ENCODE assay signal across 45 mouse cellular contexts in the genomic region with DNA sequence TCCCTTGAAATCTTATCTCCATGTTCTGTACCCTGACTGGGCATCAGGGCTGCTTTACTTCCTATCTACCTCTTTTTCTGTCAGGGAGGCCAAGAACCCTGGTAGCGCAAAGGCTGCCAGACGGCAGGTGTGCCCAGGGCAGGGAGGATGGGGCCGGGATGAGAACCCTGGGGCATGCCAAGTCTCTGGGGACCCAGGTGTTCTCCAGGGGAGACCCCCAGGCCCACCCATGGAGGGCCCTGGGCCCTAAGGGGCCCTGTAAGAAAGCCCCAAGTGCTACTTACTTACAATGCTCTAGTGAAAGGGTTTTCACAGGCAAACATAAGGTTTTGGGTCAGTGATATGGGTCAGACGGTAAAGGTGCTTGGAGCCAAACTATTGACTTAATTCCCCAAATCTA. TPM values are rescaled to one million over a fixed set of nuclear protein-coding genes. Genes with fewer than 3 reads are reported as not detected.
"Had no signal": no experiment of that assay in that cellular context is flagged by ENCODE, and none has a peak within 500 bp of the region (broad histone marks: within the 10 kb centered on the region; RNA-seq: fewer than 3 reads in every experiment).

No protein-coding gene starts in this region.

- H3K9me3 ChIP-seq: heart, embryonic 10.5 days; heart, embryonic 15.5 days; hindbrain, embryonic 10.5 days; hindbrain, embryonic 12.5 days; hindbrain, embryonic 13.5 days; hindbrain, embryonic 15.5 days; intestine, embryonic 15.5 days; kidney, embryonic 15.5 days had no signal

- H3K4me3 ChIP-seq: heart, embryonic 10.5 days; heart, embryonic 12.5 days; heart, embryonic 13.5 days; heart, embryonic 15.5 days; hindbrain, embryonic 10.5 days; hindbrain, embryonic 12.5 days; hindbrain, embryonic 13.5 days; hindbrain, embryonic 15.5 days; intestine, embryonic 15.5 days; kidney, embryonic 15.5 days; layer of hippocampus, adult 2 months; left cerebral cortex, adult 2 months had no signal

- H3K9ac ChIP-seq: heart, embryonic 12.5 days; heart, embryonic 13.5 days; heart, embryonic 15.5 days; hindbrain, embryonic 12.5 days; hindbrain, embryonic 13.5 days; hindbrain, embryonic 14.5 days; hindbrain, embryonic 15.5 days; intestine, embryonic 15.5 days; kidney, embryonic 15.5 days had no signal

- H3K36me3 ChIP-seq: heart, embryonic 10.5 days; heart, embryonic 12.5 days; heart, embryonic 13.5 days; heart, embryonic 15.5 days; hindbrain, embryonic 10.5 days; hindbrain, embryonic 12.5 days; hindbrain, embryonic 13.5 days; hindbrain, embryonic 15.5 days; intestine, embryonic 15.5 days; kidney, embryonic 15.5 days had no signal

- H3K4me2 ChIP-seq: heart, embryonic 11.5 days; heart, embryonic 12.5 days; heart, embryonic 13.5 days; heart, embryonic 15.5 days; hindbrain, embryonic 12.5 days; hindbrain, embryonic 13.5 days; hindbrain, embryonic 14.5 days; hindbrain, embryonic 15.5 days; intestine, embryonic 15.5 days; kidney, embryonic 15.5 days had no signal

- ATAC-seq: hindbrain, embryonic 16.5 days; hindbrain, postnatal 0 days; inflammation-experienced regulatory T-cells, adult 6 months; intestine, embryonic 15.5 days; intestine, postnatal 0 days had no signal

- H3K27me3 ChIP-seq: heart, embryonic 15.5 days; hindbrain, embryonic 12.5 days; hindbrain, embryonic 13.5 days; hindbrain, embryonic 15.5 days; intestine, embryonic 15.5 days; kidney, embryonic 15.5 days had no signal

- DNase-seq: heart, postnatal 10 days; heart, postnatal 14 days; heart, postnatal 36 days; heart, postnatal 4 days; kidney, adult 11 months; kidney, adult 18-20 months; kidney, adult 2 months; kidney, adult 8-10 months; kidney, adult 9 months; kidney, postnatal 10 days; kidney, postnatal 14 days; kidney, postnatal 25 days; kidney, postnatal 36 days; kidney, postnatal 4 days; layer of hippocampus, adult 9-11 months; layer of hippocampus, postnatal 36 days had no signal

- H3K27ac ChIP-seq: heart, embryonic 10.5 days; heart, embryonic 13.5 days; heart, embryonic 15.5 days; hindbrain, embryonic 10.5 days; hindbrain, embryonic 12.5 days; hindbrain, embryonic 13.5 days; hindbrain, embryonic 14.5 days; hindbrain, embryonic 15.5 days; hindbrain, postnatal 0 days; intestine, embryonic 15.5 days; kidney, embryonic 15.5 days; kidney, postnatal 0 days; layer of hippocampus, adult 2 months; left cerebral cortex, adult 2 months had no signal

- H3K4me1 ChIP-seq: heart, embryonic 10.5 days; heart, embryonic 12.5 days; heart, embryonic 13.5 days; heart, embryonic 15.5 days; hindbrain, embryonic 10.5 days; hindbrain, embryonic 12.5 days; hindbrain, embryonic 13.5 days; hindbrain, embryonic 15.5 days; intestine, embryonic 15.5 days; kidney, embryonic 15.5 days had no signal

RNA-seq across cellular contexts. Expression of gene Ccl22, which starts 3.7 kb away (rescaled TPM):
- total RNA-seq: heart, postnatal 10 days; heart, postnatal 25 days; heart, postnatal 36 days; heart, postnatal 4 days; hematopoietic stem cell, adult 5-6 weeks; layer of hippocampus, postnatal 10 days; layer of hippocampus, postnatal 25 days; layer of hippocampus, postnatal 36 days; left cerebral cortex, adult 18-20 months had no signal
- polyA plus RNA-seq: heart, embryonic 10.5 days; heart, embryonic 11.5 days; heart, embryonic 12.5 days; heart, embryonic 13.5 days; heart, embryonic 14.5 days; heart, embryonic 15.5 days; heart, postnatal 0 days; hindbrain, embryonic 10.5 days; hindbrain, embryonic 11.5 days; hindbrain, embryonic 12.5 days; hindbrain, embryonic 13.5 days; hindbrain, embryonic 14.5 days; hindbrain, embryonic 15.5 days; hindbrain, embryonic 16.5 days; inflammation-experienced regulatory T-cells, adult 6 months; intestine, embryonic 15.5 days; kidney, embryonic 14.5 days; kidney, embryonic 15.5 days; kidney, embryonic 16.5 days; kidney, postnatal 0 days had no signal

RNA-seq across cellular contexts. Expression of gene Pllp, which starts 45.6 kb away (rescaled TPM):
- total RNA-seq: hematopoietic stem cell, adult 5-6 weeks had no signal
- polyA plus RNA-seq: heart, embryonic 11.5 days; heart, embryonic 12.5 days; heart, embryonic 14.5 days had no signal
